Mouse (Mus musculus) stomach, postnatal 0 days (tissue): ENCODE measurements around the gene Map4k3. TPM values are rescaled to one million over a fixed set of nuclear protein-coding genes. Genes with fewer than 3 reads are reported as not detected.

Experiments used
- ATAC-seq: fragments of 200-750 bp; cut with Nextera tagmentation; 2 replicates; pipeline ENCODE4 v1.8.0; 2017; ENCODE audit not compliant: low FRiP score, low TSS enrichment
- DNase-seq: peaks from one replicate; pipeline ENCODE4 v3.0.0-alpha.2; 2016; ENCODE audit warnings: low spot score
- H3K27ac ChIP-seq: fragments of 300-500 bp; sonication (generic); replicated peaks from 2 replicates; pipeline ENCODE4 v1.5.1; 2014; ENCODE audit warnings: mild to moderate bottlenecking, control low read depth
- H3K27me3 ChIP-seq: fragments of 300-500 bp; sonication (generic); 2 replicates; pipeline ENCODE4 v1.6.1; 2014; ENCODE audit warnings: low read length; ENCODE audit not compliant: control insufficient read depth, insufficient read depth
- H3K36me3 ChIP-seq: fragments of 300-500 bp; sonication (generic); 2 replicates; pipeline ENCODE4 v1.6.1; 2014; ENCODE audit warnings: low read length, mixed read lengths; ENCODE audit not compliant: control insufficient read depth, insufficient read depth
- H3K4me1 ChIP-seq: fragments of 300-500 bp; sonication (generic); replicated peaks from 2 replicates; pipeline ENCODE4 v1.6.1; 2014; ENCODE audit warnings: antibody characterized with exemption; ENCODE audit not compliant: control insufficient read depth, insufficient read depth
- H3K4me2 ChIP-seq: fragments of 300-500 bp; sonication (generic); replicated peaks from 2 replicates; pipeline ENCODE4 v1.6.1; 2014; ENCODE audit warnings: low read depth, mild to moderate bottlenecking, control low read depth, moderate library complexity
- H3K4me3 ChIP-seq: fragments of 300-500 bp; sonication (generic); 2 replicates; pipeline ENCODE4 v1.5.1; 2014; ENCODE audit warnings: low read depth, low read length, control low read depth
- H3K9ac ChIP-seq: fragments of 300-500 bp; sonication (generic); 2 replicates; pipeline ENCODE4 v1.6.1; 2014; ENCODE audit warnings: mild to moderate bottlenecking, low read length, control low read depth, mixed read lengths
- H3K9me3 ChIP-seq: fragments of 300-500 bp; sonication (generic); 2 replicates; pipeline ENCODE4 v1.6.1; 2016; ENCODE audit warnings: low read length; ENCODE audit not compliant: control insufficient read depth
- CTCF ChIP-seq: IDR thresholded peaks from 2 replicates; pipeline ENCODE4 v1.5.1; 2016; ENCODE audit warnings: antibody characterized with exemption, low read depth, mild to moderate bottlenecking, moderate library complexity
- EP300 ChIP-seq: optimal IDR thresholded peaks from 2 replicates; pipeline ENCODE3; 2016; ENCODE audit warnings: antibody characterized with exemption
- WGBS: fragments of 180-500 bp; shearing (Covaris S2); extraction: QIAGEN DNeasy Blood & Tissue Kit; methylation state at CpG from one replicate; pipeline ENCODE4 v1.1.7; 2014; 5-methylcytosine and 5-hydroxymethylcytosine counted together
- polyA plus RNA-seq: library from polyadenylated mRNA; unstranded; fragments of >200 nt; fragmentation: Nextera tagmentation; extraction: Ambion mirVana; gene quantifications from 2 replicates; pipeline ENCODE4 v1.2.1, GENCODE M21; 2015

Gene Map4k3
- polyA plus RNA-seq, 1 experiment from 2014 or later: 16.9 TPM

DNA sequence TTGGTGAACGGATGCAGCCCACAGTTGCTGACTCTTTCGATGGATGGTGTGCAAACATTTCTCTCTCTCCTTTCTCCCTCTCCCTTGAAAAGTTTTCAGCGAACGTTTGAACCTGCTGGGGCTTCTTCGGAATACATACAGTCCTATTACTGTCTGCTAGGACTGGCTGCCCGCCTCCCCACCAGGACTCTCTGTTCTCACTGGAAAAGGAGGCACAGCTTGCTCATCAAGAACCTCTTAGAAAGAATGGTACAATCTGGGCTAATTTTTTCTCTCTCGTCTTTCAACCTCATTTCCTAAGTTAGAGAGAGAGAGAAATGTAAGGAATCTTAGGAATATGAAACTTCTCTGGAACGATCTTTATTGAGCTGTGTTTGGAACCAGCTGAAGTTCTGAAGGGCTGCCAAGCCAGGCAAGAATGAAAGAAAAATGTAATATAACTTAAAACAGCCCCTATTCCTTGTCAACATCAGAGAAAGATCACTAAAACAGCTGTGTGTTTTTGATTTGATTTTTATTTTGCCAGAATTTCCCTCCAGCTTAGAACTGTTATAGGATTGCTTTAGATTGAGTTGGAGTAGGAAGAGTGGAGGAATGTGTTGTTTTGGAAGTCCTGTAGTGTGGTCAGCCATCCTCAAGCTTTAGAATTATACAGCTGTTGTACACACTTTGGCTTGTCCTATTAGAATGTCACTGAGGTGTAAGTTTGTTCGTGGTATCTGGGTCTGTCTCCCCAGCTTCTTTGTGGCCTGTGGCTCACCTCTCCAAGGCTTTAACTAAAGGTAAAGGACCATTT, 27.0 kb upstream of the Map4k3 start:
- Histone ChIP-seq H3K9ac (no peak overlapping the region), H3K4me3 (no peak overlapping the region), H3K36me3 (no peaks in the 10 kb centered on the region), H3K4me1 (peaks cover 6% of the 10 kb centered on the region; the same call in 1 of the 2 replicates), H3K4me2 (peak overlapping the region; percentile 34; the same call in 1 of the 2 replicates), H3K27me3 (no peaks in the 10 kb centered on the region), H3K27ac (no peak overlapping the region), H3K9me3 (no peaks in the 10 kb centered on the region)
- 39% methylated on average over 9 of the region's 9 CpGs for WGBS
- ATAC-seq (no peak), DNase-seq (no peak)
- no peak for TF ChIP-seq CTCF
- TF ChIP-seq EP300: no peak

DNA sequence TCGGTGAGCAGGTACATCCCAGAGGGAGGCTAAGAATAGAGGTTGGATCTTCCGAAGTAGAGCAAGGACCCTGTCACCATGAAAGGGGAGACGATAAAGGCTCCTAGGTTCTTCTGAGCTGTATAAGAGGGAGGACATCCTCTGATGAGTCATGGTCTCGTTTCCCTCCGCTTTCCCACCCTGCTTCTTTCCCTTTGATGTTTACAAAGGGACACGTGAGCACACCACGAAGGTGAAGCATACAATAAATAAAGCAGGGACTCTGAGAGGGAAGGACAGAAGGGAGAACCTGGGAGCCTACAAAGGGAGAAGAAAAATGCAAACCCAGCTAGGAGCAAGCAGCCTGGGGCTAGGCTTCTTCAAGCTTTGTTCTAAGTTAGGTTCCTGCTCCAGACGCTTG, 26.3 kb upstream of the Map4k3 start:
- Histone ChIP-seq H3K27ac (0 out of 2 replicates have a peak overlapping the region, but pooled peaks have one; percentile 24), H3K9me3 (no peaks in the 10 kb centered on the region), H3K36me3 (no peaks in the 10 kb centered on the region), H3K4me2 (peak overlapping the region; percentile 34; the same call in 1 of the 2 replicates), H3K4me1 (peaks cover 6% of the 10 kb centered on the region; the same call in 1 of the 2 replicates), H3K9ac (peak overlapping the region; percentile 4; the same call in 1 of the 2 replicates), H3K4me3 (no peak overlapping the region), H3K27me3 (no peaks in the 10 kb centered on the region)
- ATAC-seq (peak; percentile 67), DNase-seq (no peak)
- WGBS: 30% methylated on average over 8 of the region's 8 CpGs
- TF ChIP-seq CTCF: no peak
- no peak for TF ChIP-seq EP300

DNA sequence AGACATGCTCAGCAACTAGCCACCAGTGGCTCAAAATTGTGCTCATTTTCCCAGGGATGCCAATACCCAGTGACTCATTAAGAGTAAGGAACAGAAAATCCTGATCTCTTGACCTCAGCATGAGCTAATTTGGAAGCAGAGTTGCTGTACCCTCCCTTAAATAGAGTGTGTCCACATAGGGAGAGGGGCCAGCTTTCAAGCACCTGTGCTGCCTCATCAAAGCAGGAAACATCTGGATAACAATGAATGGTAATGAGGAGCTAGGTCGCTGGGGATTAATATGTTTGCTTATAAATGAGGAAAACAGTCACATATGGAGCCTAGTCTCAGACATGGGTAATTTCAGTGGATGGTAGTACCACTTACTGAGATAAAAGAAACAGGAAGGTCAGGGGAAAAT, 24.2 kb upstream of the Map4k3 start:
- no peaks in the 10 kb centered on the region for H3K27me3 ChIP-seq
- no peak overlapping the region for H3K4me3 ChIP-seq
- ATAC-seq (no peak), DNase-seq (no peak)
- H3K9ac ChIP-seq: no peak overlapping the region
- peaks cover 6% of the 10 kb centered on the region; the same call in 1 of the 2 replicates for H3K4me1 ChIP-seq
- no peak overlapping the region for H3K4me2 ChIP-seq
- no peaks in the 10 kb centered on the region for H3K9me3 ChIP-seq
- H3K36me3 ChIP-seq: no peaks in the 10 kb centered on the region
- TF ChIP-seq CTCF (no peak), EP300 (no peak)
- WGBS: 14% methylated on average over 1 of the region's 1 CpGs
- no peak overlapping the region for H3K27ac ChIP-seq

DNA sequence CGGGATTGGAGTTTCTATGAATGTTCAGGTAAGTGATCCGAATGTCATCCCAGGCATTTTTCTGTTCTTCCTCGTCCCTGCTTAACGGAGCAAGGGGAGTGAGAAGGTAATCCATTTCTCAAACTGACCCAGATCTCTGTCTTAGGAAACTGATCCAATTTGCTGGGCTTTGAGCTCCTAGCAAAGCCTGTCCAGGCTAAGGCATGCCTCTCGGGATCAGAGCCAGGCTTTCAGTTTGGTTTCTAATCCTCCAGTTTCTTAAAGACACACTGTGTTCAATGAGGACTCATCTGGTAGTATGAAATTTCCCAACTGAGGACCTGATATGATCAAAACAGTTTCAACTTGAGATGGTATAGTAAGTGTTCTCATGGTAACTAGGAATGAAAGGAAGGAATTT, 11.1 kb upstream of the Map4k3 start:
- WGBS: 47% methylated on average over 5 of the region's 5 CpGs
- Histone ChIP-seq H3K9me3 (no peaks in the 10 kb centered on the region), H3K4me2 (no peak overlapping the region)

DNA sequence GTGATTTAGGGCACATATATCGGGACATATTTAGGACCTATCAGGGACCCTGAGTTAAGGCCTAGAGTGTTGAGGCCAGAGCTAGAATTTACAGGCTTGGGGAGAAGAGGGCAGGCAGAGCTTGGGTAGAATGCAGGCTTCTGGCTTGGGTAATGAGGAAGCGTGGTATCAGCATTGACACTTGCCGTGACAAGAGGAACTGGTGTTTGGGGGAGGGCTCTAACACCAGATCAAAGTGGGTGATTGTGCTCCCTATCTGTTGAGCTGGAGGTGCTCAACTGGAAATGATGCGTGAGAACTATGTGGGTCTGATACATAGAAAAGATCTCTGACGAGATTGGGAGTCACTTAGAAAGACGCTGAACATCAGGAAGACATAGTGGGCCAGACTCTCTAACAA, 6.4 kb upstream of the Map4k3 start:
- Histone ChIP-seq H3K27me3 (no peaks in the 10 kb centered on the region), H3K4me3 (no peak overlapping the region), H3K9me3 (no peaks in the 10 kb centered on the region), H3K4me1 (peaks cover 2% of the 10 kb centered on the region; the same call in 1 of the 2 replicates), H3K27ac (no peak overlapping the region), H3K4me2 (no peak overlapping the region), H3K9ac (no peak overlapping the region), H3K36me3 (no peaks in the 10 kb centered on the region)
- no peak for TF ChIP-seq EP300
- 76% methylated on average over 6 of the region's 6 CpGs for WGBS
- ATAC-seq (no peak), DNase-seq (no peak)

More for the DNA sequence above, 11.1 kb upstream of the Map4k3 start:
- no peaks in the 10 kb centered on the region for H3K27me3 ChIP-seq
- peaks cover 2% of the 10 kb centered on the region; the same call in 1 of the 2 replicates for H3K4me1 ChIP-seq
- TF ChIP-seq EP300: no peak
- no peak for TF ChIP-seq CTCF
- DNase-seq (no peak), ATAC-seq (no peak)
- H3K4me3 ChIP-seq: no peak overlapping the region
- H3K27ac ChIP-seq: no peak overlapping the region
- H3K36me3 ChIP-seq: no peaks in the 10 kb centered on the region
- no peak overlapping the region for H3K9ac ChIP-seq

DNA sequence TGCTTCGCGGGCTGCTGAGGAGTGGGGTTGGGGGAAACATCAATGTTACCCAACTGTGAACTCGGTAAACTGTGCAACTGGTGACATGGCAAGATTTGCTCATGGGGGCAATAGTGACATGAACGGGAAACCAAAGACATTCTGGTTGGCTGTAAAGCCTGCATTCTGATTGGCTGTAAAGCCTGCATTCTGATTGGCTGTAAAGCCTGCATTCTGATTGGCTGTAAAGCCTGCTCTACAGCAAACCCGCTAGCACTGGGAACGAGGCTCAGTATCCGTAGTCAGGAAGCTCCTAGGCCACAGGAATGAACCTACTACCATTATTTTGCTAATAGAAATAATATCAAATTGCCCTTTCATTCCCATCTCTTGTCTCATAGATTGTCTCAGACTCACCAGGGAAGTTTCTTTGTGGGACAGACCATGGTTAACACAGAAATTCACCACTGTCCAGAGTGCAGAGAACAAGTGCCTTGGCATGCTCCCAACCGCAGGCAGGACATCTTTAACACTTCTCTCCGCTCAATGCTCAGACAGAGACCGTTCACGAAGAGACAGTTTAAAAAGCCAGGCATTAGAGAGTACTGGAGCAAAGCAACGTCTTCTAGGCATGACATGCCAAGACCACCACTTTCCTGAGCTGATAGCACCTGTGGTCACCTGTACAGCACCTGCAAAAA, 5.0 kb upstream of the Map4k3 start:
- Histone ChIP-seq H3K4me2 (no peak overlapping the region), H3K27me3 (no peaks in the 10 kb centered on the region), H3K9ac (no peak overlapping the region), H3K27ac (no peak overlapping the region), H3K9me3 (no peaks in the 10 kb centered on the region), H3K36me3 (no peaks in the 10 kb centered on the region), H3K4me1 (no peaks in the 10 kb centered on the region), H3K4me3 (no peak overlapping the region)
- TF ChIP-seq EP300 (no peak), CTCF (no peak)
- ATAC-seq (no peak), DNase-seq (no peak)
- 82% methylated on average over 12 of the region's 12 CpGs for WGBS
